ENCODE assay signal across 9 mouse cellular contexts in the genomic region with DNA sequence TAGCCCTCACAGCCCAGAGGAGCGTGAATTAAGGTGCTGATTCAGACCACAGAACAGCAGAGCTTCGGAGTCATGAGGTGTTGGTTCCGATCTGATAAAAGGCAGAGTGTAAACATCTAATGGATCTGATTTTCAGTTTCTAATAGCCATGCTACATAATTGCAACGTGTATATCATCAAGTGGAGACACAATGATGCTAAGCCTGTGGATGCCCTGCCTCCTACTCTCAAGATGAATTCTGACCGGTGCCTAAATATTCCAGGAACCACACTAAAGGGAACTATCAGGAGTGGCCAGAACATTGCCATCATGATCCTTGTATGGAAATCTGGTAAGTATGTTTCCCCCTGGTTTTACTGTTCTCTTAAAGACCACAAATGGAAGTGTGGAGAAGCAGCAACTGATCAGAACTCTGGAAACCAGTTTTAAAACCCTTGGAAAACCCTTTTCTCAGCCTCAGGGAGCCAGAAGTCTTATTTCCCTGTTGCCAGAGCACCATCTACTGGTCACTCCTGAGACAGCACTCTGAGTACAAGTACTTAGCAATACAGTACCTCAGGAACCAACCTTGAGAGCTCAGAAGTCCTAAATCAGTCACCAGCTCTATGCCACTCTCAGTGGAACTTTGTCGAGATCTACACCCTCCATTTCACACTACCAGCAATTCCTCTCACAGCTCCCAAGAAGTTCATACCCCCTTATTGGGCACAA.
DNase-seq lines count a peak whose midpoint lies in the region; ATAC-seq lines count a peak whose summit lies in the region.
"Had no signal": no experiment of that assay in that cellular context is flagged by ENCODE, and none has a peak within 500 bp of the region (broad histone marks: within the 10 kb centered on the region; RNA-seq: fewer than 3 reads in every experiment).

No protein-coding gene starts in this region.

- H3K9ac ChIP-seq in hindbrain, embryonic 14.5 days = no peak overlapping the region
- no peak overlapping the region for H3K9ac ChIP-seq in hindbrain, embryonic 16.5 days (ENCODE audit: low read depth, low read length)

- peak; percentile 18; the same call in 1 of the 2 replicates for ATAC-seq in hindbrain, embryonic 14.5 days (ENCODE audit: low FRiP score)
- no peak for ATAC-seq in hindbrain, embryonic 16.5 days
- peak; percentile 75; the same call in 1 of the 2 replicates for ATAC-seq in common myeloid progenitor, adult 5-6 weeks (replicated peaks; ENCODE audit: low read depth, poor library complexity, severe bottlenecking)

- H3K4me3 ChIP-seq in hindbrain, embryonic 14.5 days (replicated peaks; ENCODE audit: low read length) = no peak overlapping the region
- H3K4me3 ChIP-seq in hindbrain, embryonic 16.5 days (ENCODE audit: low read length) = no peak overlapping the region

- H3K4me2 ChIP-seq in hindbrain, embryonic 14.5 days (replicated peaks) = no peak overlapping the region
- no peak overlapping the region for H3K4me2 ChIP-seq in hindbrain, embryonic 16.5 days (ENCODE audit: low read length)

- peaks cover 10% of the 10 kb centered on the region; the same call in 1 of the 2 replicates for H3K4me1 ChIP-seq in hindbrain, embryonic 14.5 days (replicated peaks; ENCODE audit: control insufficient read depth, insufficient read depth, low read length)
- H3K4me1 ChIP-seq in hindbrain, embryonic 16.5 days (ENCODE audit: control insufficient read depth, insufficient read depth, low read depth, low read length) = peaks cover 5% of the 10 kb centered on the region

- H3K36me3 ChIP-seq in hindbrain, embryonic 14.5 days (replicated peaks; ENCODE audit: control insufficient read depth, insufficient read depth) = no peaks in the 10 kb centered on the region
- H3K36me3 ChIP-seq in hindbrain, embryonic 16.5 days (ENCODE audit: control insufficient read depth, insufficient read depth, low read length) = no peaks in the 10 kb centered on the region

- H3K27me3 ChIP-seq in hindbrain, embryonic 14.5 days (ENCODE audit: control insufficient read depth, insufficient read depth, low read length) = peaks cover 18% of the 10 kb centered on the region
- H3K27me3 ChIP-seq in hindbrain, embryonic 16.5 days (replicated peaks; ENCODE audit: control insufficient read depth, insufficient read depth, low read length) = peaks cover 2% of the 10 kb centered on the region; the same call in 1 of the 2 replicates

- 63% methylated on average over 6 of the region's 6 CpGs for WGBS in hindbrain, embryonic 14.5 days
- WGBS in hindbrain, embryonic 16.5 days = 62% methylated on average over 6 of the region's 6 CpGs

- DNase-seq in hindbrain, embryonic 14.5 days (ENCODE audit: low spot score) = peak; percentile 94
- DNase-seq in adrenal gland, adult 18-20 months (ENCODE audit: low spot score in 2 of 2) = peak; percentile 67 to 69
- DNase-seq in gastrocnemius, adult 8-10 months (ENCODE audit: low spot score in 2 of 2) = peak; percentile 27 to 49
- DNase-seq in layer of hippocampus, adult 8-10 months (ENCODE audit: low spot score in 2 of 2) = peak; percentile 76 to 90
- peak; percentile 41 for DNase-seq in lung, postnatal 25 days (ENCODE audit: low spot score)
- DNase-seq in spleen, postnatal 4 days (ENCODE audit: low spot score in 2 of 2) = peak; percentile 47 to 75

- H3K9me3 ChIP-seq in hindbrain, embryonic 14.5 days (ENCODE audit: control insufficient read depth, low read length) = no peaks in the 10 kb centered on the region
- H3K9me3 ChIP-seq in hindbrain, embryonic 16.5 days (ENCODE audit: control insufficient read depth, low read length) = no peaks in the 10 kb centered on the region

- H3K27ac ChIP-seq in hindbrain, embryonic 14.5 days = no peak overlapping the region
- no peak overlapping the region for H3K27ac ChIP-seq in hindbrain, embryonic 16.5 days (ENCODE audit: low read depth, low read length)
- H3K27ac ChIP-seq: macrophage had no signal

Comparison
In these comparisons a context has a peak if more than half of its experiments do, and no peak if none do; other contexts are left out.
1. DNase-seq: peak in every context shown above with its lines; median percentile 94 in hindbrain, embryonic 14.5 days; 83 in layer of hippocampus, adult 8-10 months; 68 in adrenal gland, adult 18-20 months; 61 in spleen, postnatal 4 days; 41 in lung, postnatal 25 days; 38 in gastrocnemius, adult 8-10 months.